Mouse (Mus musculus) liver, embryonic 14.5 days (tissue): ENCODE data around the gene Olfr1157.

ENCODE experiments used
- CTCF ChIP-seq: IDR thresholded peaks from 2 replicates; pipeline ENCODE4 v1.5.1; 2016; ENCODE audit warnings: antibody characterized with exemption, low read depth, control low read depth
- EP300 ChIP-seq: IDR thresholded peaks from 2 replicates; pipeline ENCODE4 v1.6.1; 2016; ENCODE audit warnings: antibody characterized with exemption, low read depth

DNA sequence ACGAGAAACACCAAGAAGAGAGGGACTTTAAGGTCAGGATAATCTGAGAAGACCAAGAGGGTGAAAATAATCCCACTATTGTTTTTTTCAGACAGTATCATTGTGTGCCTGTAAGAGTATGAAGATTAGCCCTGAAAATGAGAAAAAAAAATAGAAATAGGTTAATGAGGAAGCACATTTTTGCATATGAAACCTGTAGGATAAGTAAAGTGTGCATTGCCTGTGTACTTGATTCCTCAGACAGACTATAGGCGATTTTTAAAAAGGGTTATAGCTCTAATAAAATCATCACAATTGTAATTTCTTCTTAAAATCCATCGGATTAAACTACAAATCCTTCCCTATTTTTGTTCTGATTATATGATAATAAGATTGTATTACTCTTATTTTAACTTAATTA is 6.5 kb upstream of the Olfr1157 start, which contains the start of gene Olfr74:
- TF ChIP-seq CTCF (no peak), EP300 (no peak)
